Mouse (Mus musculus) forebrain, postnatal 0 days (tissue): ENCODE measurements at regions not wholly inside any gene's neighbourhood (a gene's known extent, or its start where the extent isn't known, plus 50 kb on each side); places are given as distances from the start of the nearest gene placed in this dataset.

Experiments
- ATAC-seq: fragments of 200-750 bp; cut with Nextera tagmentation; 2 replicates; pipeline ENCODE4 v1.8.0; 2017; ENCODE audit warnings: mild to moderate bottlenecking, moderate library complexity
- DNase-seq: peaks from one replicate; pipeline ENCODE4 v3.0.0-alpha.2; 2015
- H3K27ac ChIP-seq: fragments of 300-500 bp; sonication (generic); 2 replicates; pipeline ENCODE4 v1.5.1; 2014; ENCODE audit warnings: low read depth, mild to moderate bottlenecking, antibody characterized with exemption, low read length, moderate library complexity, mixed read lengths
- H3K27me3 ChIP-seq: fragments of 300-500 bp; sonication (generic); 2 replicates; pipeline ENCODE4 v1.6.1; 2014; ENCODE audit warnings: mild to moderate bottlenecking, low read length, mixed read lengths; ENCODE audit not compliant: insufficient read depth
- H3K36me3 ChIP-seq: fragments of 300-500 bp; sonication (generic); 2 replicates; pipeline ENCODE4 v1.6.1; 2014; ENCODE audit warnings: mild to moderate bottlenecking, moderate library complexity; ENCODE audit not compliant: insufficient read depth
- H3K4me1 ChIP-seq: fragments of 300-500 bp; sonication (generic); 2 replicates; pipeline ENCODE4 v1.6.1; 2014; ENCODE audit warnings: antibody characterized with exemption; ENCODE audit not compliant: insufficient read depth
- H3K4me2 ChIP-seq: fragments of 300-500 bp; sonication (generic); 2 replicates; pipeline ENCODE4 v1.6.1; 2014; ENCODE audit warnings: low read depth, mild to moderate bottlenecking, moderate library complexity
- H3K4me3 ChIP-seq: fragments of 300-500 bp; sonication (generic); 2 replicates; pipeline ENCODE4 v1.5.1; 2014; ENCODE audit warnings: low read depth, low read length, mixed read lengths
- H3K9ac ChIP-seq: fragments of 300-500 bp; sonication (generic); 2 replicates; pipeline ENCODE4 v1.6.1; 2014; ENCODE audit warnings: mild to moderate bottlenecking
- H3K9me3 ChIP-seq: fragments of 300-500 bp; sonication (generic); 2 replicates; pipeline ENCODE4 v1.6.1; 2016; ENCODE audit warnings: low read length
- CTCF ChIP-seq: sonication (generic); IDR thresholded peaks from 2 replicates; pipeline ENCODE4 v1.5.1; 2016; ENCODE audit warnings: antibody characterized with exemption, control low read depth, low read depth
- WGBS: fragments of 180-500 bp; shearing (Covaris S2); extraction: QIAGEN DNeasy Blood & Tissue Kit; methylation state at CpG from one replicate; pipeline ENCODE4 v1.1.7; 2014; 5-methylcytosine and 5-hydroxymethylcytosine counted together

GRCm38 (mm10) chr5:133937967-133938918 is 161.3 kb upstream of the Castor2 start:
- Histone ChIP-seq H3K9me3 (no peaks in the 10 kb centered on the region), H3K4me2 (no peak overlapping the region), H3K4me1 (peaks cover 9% of the 10 kb centered on the region; the same call in 1 of the 2 replicates), H3K27me3 (no peaks in the 10 kb centered on the region), H3K4me3 (no peak overlapping the region), H3K27ac (0 out of 2 replicates have a peak overlapping the region, but pooled peaks have one; percentile 9), H3K36me3 (no peaks in the 10 kb centered on the region), H3K9ac (no peak overlapping the region)
- ATAC-seq (peak; percentile 53), DNase-seq (no peak)
- no peak for TF ChIP-seq CTCF
- WGBS, result 18% methylated on average over 9 of the region's 9 CpGs

- no peak for ATAC-seq
- Histone ChIP-seq H3K27me3 (no peaks in the 10 kb centered on the region), H3K4me1 (peaks cover 9% of the 10 kb centered on the region; the same call in 1 of the 2 replicates), H3K27ac (no peak overlapping the region), H3K9ac (no peak overlapping the region), H3K4me3 (no peak overlapping the region), H3K36me3 (no peaks in the 10 kb centered on the region), H3K4me2 (no peak overlapping the region), H3K9me3 (no peaks in the 10 kb centered on the region)
- DNase-seq, result no peak
- WGBS, result 71% methylated on average over 6 of the region's 6 CpGs
- TF ChIP-seq CTCF, result no peak
Observed at GRCm38 (mm10) chr5:133935451-133935850, 164.1 kb upstream of the Castor2 start.

- Histone ChIP-seq H3K27ac (no peak overlapping the region), H3K4me1 (peaks cover 9% of the 10 kb centered on the region; the same call in 1 of the 2 replicates), H3K9me3 (no peaks in the 10 kb centered on the region), H3K4me2 (no peak overlapping the region), H3K9ac (no peak overlapping the region), H3K4me3 (no peak overlapping the region), H3K36me3 (no peaks in the 10 kb centered on the region), H3K27me3 (no peaks in the 10 kb centered on the region)
- DNase-seq, result no peak
- TF ChIP-seq CTCF, result no peak
- ATAC-seq, result no peak
- WGBS, result 58% methylated on average over 6 of the region's 6 CpGs
Observed at GRCm38 (mm10) chr5:133935006-133935405, 164.5 kb upstream of the Castor2 start.

GRCm38 (mm10) chr5:133930101-133930500 is 169.4 kb upstream of the Castor2 start:
- Histone ChIP-seq H3K9me3 (no peaks in the 10 kb centered on the region), H3K4me1 (peaks cover 7% of the 10 kb centered on the region; the same call in 1 of the 2 replicates), H3K36me3 (no peaks in the 10 kb centered on the region), H3K4me2 (no peak overlapping the region), H3K9ac (no peak overlapping the region), H3K27me3 (no peaks in the 10 kb centered on the region), H3K27ac (no peak overlapping the region), H3K4me3 (no peak overlapping the region)
- no peak for DNase-seq
- WGBS, result 70% methylated on average over 5 of the region's 5 CpGs
- no peak for TF ChIP-seq CTCF
- ATAC-seq, result no peak

DNA sequence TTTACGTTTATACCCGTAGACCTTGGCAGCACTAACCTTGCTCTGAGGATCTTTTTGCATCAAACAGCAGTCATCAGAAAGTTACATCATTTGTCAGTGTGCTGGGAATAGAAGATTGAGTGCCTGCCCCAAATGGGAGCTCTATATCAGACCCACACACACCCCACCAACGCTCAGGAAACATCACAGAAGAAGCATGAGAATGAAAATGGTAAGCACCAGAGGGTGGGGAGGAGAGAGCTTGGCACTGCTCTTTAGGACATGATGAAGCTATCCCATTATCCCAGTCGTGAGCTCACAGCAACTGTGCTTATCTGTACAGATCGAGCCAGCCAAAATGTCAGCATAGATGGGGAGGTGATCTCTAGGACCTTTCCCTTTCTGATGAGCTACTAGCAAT is 172.5 kb upstream of the Castor2 start:
- Histone ChIP-seq H3K9me3 (no peaks in the 10 kb centered on the region), H3K4me3 (no peak overlapping the region), H3K36me3 (no peaks in the 10 kb centered on the region), H3K4me2 (no peak overlapping the region), H3K9ac (no peak overlapping the region), H3K4me1 (peaks cover 10% of the 10 kb centered on the region; the same call in 1 of the 2 replicates), H3K27me3 (no peaks in the 10 kb centered on the region), H3K27ac (no peak overlapping the region)
- DNase-seq (no peak), ATAC-seq (no peak)
- 63% methylated on average over 5 of the region's 5 CpGs for WGBS
- no peak for TF ChIP-seq CTCF

- Histone ChIP-seq H3K36me3 (no peaks in the 10 kb centered on the region), H3K27me3 (no peaks in the 10 kb centered on the region), H3K9me3 (no peaks in the 10 kb centered on the region), H3K4me1 (peaks cover 10% of the 10 kb centered on the region; the same call in 1 of the 2 replicates), H3K27ac (peak overlapping the region; percentile 74), H3K9ac (no peak overlapping the region), H3K4me3 (no peak overlapping the region), H3K4me2 (no peak overlapping the region)
- TF ChIP-seq CTCF, result no peak
- peak; percentile 71 for DNase-seq
- peak; percentile 90 for ATAC-seq
- WGBS, result 28% methylated on average over 5 of the region's 5 CpGs
Observed at GRCm38 (mm10) chr5:133925184-133925900, 174.2 kb upstream of the Castor2 start.
